Mouse (Mus musculus) bone marrow, adult 2 months (tissue): ENCODE data around the gene Olfr1145. TPM values are rescaled to one million over a fixed set of nuclear protein-coding genes. Genes with fewer than 3 reads are reported as not detected.

Experiments used
- H3K27ac ChIP-seq: fragments of 200-500 bp; 2 replicates; pipeline ENCODE4 v1.5.1; 2012; ENCODE audit warnings: low read depth, mild to moderate bottlenecking, control low read depth, inconsistent platforms, low read length; ENCODE audit not compliant: control insufficient read depth, poor library complexity, insufficient read depth
- H3K4me1 ChIP-seq: fragments of 200-500 bp; 2 replicates; pipeline ENCODE4 v1.6.1; 2011; ENCODE audit warnings: low read length; ENCODE audit not compliant: control insufficient read depth, insufficient read depth
- H3K4me3 ChIP-seq: fragments of 200-500 bp; replicated peaks from 2 replicates; pipeline ENCODE3; 2011; ENCODE audit warnings: mild to moderate bottlenecking, low read depth, low read length, control low read depth; ENCODE audit not compliant: control insufficient read depth
- CTCF ChIP-seq: fragments of 200-500 bp; IDR thresholded peaks from 2 replicates; pipeline ENCODE4 v1.5.1; 2011; ENCODE audit warnings: low read length, control low read depth; ENCODE audit not compliant: control insufficient read depth, insufficient read depth
- POLR2A ChIP-seq: fragments of 200-500 bp; IDR thresholded peaks from 2 replicates; pipeline ENCODE4 v1.6.1; 2011; ENCODE audit warnings: low read depth, mild to moderate bottlenecking, control low read depth, low read length, borderline replicate concordance; ENCODE audit not compliant: control insufficient read depth
- WGBS: fragments of 180-500 bp; shearing (Covaris S2); methylation state at CpG from one replicate; pipeline ENCODE4 v1.1.7; 2018; 5-methylcytosine and 5-hydroxymethylcytosine counted together
- polyA plus RNA-seq: library from polyadenylated mRNA; stranded (reverse); fragments of >200 nt; gene quantifications from 2 replicates; pipeline ENCODE4 v1.2.4, GENCODE M21; 2011; ENCODE audit warnings: low replicate concordance; ENCODE audit not compliant: missing spikeins, insufficient read depth, insufficient read length

Olfr1145 gene
- not detected in 2 replicates for polyA plus RNA-seq

DNA sequence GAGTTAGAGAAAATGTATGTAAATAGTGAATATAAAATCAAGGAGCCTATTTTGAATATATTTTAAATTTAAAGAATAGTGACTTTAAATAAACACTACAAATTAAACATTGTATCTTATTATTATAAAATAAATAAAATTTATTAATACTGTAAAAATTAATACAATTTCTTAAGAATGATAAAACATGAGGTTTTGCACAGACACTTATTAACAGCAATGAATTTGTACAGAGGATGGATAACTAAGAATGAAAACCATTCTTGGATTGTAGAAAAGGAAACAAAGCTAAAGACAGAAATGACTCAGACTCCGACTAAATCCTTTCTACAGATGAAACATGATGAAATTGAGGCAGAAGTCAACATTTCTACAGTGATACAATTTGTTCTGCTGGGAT, at the start of gene Olfr1145:
Gene Olfr1145, plus strand, starts transcription at position 301 of the 400 bp plus-strand sequence.
- no peak for TF ChIP-seq CTCF
- TF ChIP-seq POLR2A = no peak
- no peak within 1 kb of the TSS for H3K4me3 ChIP-seq
- no peaks in the 10 kb centered on the region for H3K4me1 ChIP-seq
- H3K27ac ChIP-seq = no peak within 1 kb of the TSS
- 57% methylated on average over 1 of the region's 1 CpGs for WGBS

DNA sequence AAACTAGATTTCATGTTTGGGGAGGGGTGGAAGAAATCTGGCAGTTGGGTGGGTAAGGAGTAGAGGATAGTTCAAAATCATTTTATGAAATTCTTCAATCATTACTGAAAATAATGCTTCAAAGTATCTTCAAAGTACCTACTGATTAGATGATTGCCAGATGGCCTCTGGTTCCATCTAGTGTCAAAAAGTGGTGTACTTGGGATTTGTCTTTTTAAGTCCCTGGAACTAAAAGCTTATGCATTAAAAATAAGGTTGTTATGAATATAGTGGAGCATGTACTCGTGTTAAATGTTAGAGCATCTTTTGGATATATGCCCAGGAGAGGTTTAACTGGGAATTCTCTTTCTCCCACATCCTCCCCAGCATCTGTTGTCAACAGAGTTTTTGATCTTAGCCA, 33.5 kb upstream of the Olfr1145 start:
- 27% methylated on average over 1 of the region's 1 CpGs for WGBS
- H3K27ac ChIP-seq = no peak overlapping the region
- H3K4me3 ChIP-seq = no peak overlapping the region
- TF ChIP-seq POLR2A (no peak), CTCF (no peak)
- no peaks in the 10 kb centered on the region for H3K4me1 ChIP-seq

DNA sequence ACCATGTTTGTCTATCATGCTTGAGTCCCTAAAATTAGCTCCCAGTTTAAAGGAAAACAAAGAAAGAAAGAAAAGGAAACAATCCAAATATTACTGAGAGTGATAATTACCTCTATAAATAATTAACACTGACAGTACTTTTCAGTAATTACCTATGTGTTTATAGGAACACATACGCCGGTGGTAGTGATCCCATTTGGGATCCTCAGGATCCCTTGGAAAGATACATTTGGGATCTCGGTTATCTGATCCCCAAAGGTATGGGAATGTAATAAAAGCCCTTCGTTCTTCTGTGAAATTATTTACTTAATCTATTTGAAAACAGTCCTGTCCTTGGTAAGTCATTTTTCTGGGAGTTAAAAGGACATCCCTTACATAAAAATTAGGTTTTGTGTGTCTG, 30.4 kb upstream of the Olfr1145 start, which contains the start of gene Olfr152:
Gene Olfr152, plus strand, starts transcription at position 301 of the 400 bp plus-strand sequence.
- no peak within 1 kb of the TSS for H3K4me3 ChIP-seq
- WGBS = 71% methylated on average over 4 of the region's 4 CpGs
- TF ChIP-seq POLR2A (no peak), CTCF (no peak)
- H3K27ac ChIP-seq = no peak within 1 kb of the TSS
- no peaks in the 10 kb centered on the region for H3K4me1 ChIP-seq

DNA sequence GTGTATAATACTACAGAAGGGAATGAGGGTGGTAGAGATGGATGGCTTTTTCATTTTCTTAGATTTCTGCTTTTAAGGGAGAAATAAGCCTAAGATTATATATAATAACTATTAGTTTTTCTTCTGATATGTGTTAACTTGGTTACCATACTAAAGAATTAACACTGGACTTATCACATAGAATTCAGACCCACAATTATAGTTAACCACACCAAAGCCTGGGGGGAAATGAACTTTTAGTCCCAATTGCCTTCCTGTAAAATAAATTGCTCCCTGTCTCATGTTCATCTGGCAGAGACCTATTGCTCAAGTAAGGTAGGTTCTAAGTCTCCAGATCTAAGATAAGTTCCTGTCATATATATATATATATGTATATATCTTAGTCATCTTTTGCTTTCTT, 9.3 kb upstream of the Olfr1145 start, which contains the start of gene Olfr1143:
Gene Olfr1143, plus strand, starts transcription at position 301 of the 400 bp plus-strand sequence.
- Histone ChIP-seq H3K4me1 (no peaks in the 10 kb centered on the region), H3K27ac (no peak within 1 kb of the TSS), H3K4me3 (no peak within 1 kb of the TSS)
- TF ChIP-seq POLR2A (no peak), CTCF (no peak)

DNA sequence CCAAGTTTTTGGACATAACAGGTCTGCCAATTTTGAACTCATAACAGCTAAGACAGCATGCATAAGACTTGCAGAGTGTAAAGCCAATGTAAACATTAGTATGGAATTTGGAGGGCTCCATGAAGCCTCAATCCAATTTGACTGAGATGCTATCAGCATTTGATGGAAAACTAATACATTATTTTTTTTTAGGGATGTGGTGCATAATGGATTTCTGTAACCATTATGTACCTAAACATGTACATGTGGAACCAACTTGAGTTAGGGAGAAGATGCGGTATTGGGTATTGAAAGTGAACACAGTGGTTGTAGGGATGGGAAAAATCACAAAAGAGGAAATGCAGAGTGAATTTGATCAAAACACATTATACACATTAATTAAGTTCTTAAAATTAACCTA, 20.6 kb downstream of the Olfr1145 start, which contains the start of gene Olfr1148:
Gene Olfr1148, plus strand, starts transcription at position 301 of the 400 bp plus-strand sequence.
- Histone ChIP-seq H3K27ac (no peak within 1 kb of the TSS), H3K4me3 (no peak within 1 kb of the TSS), H3K4me1 (no peaks in the 10 kb centered on the region)
- no peak for TF ChIP-seq POLR2A
- TF ChIP-seq CTCF = no peak
- 70% methylated on average over 1 of the region's 1 CpGs for WGBS

DNA sequence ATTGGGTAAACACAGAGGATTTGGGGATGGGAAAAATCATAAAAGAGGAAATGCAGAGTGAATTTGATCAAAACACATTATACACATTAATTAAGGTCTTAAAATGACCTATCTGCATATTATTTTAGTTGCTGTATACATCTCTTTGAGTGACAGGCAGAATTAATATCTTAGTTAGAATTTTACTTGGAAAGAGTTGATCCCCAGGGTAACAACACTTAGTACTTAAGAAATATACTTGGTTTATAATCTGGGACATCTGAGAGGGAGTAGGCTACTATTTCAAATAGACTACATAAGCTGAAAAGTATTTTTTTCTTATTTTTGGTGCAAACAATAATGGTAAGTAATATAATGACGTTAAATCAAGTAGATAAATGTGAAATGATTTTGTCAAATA, 34.1 kb downstream of the Olfr1145 start, which contains the start of gene Olfr1150-ps1:
Gene Olfr1150-ps1, plus strand, starts transcription at position 301 of the 400 bp plus-strand sequence.
- H3K4me3 ChIP-seq = no peak within 1 kb of the TSS
- no peaks in the 10 kb centered on the region for H3K4me1 ChIP-seq
- no peak within 1 kb of the TSS for H3K27ac ChIP-seq
- TF ChIP-seq POLR2A = no peak
- TF ChIP-seq CTCF = no peak
- 71% methylated on average over 1 of the region's 1 CpGs for WGBS

DNA sequence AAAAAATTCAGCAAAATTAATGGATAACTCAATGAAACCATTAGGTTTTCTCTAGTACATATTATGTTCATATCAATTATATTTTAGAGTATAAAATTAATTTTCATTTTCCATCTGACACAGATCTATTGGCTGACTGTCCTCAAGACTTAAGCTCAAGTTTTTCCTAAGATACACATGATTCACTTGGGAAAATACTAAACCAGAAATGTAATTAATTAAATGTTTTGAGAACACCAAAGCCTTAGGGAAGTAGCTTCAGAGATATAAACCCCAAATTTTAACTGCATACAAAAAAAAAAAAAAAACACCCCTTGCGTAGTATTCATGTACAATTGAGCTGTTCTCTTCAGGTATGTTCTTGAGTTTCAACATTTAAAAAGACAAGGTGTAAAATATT, 45.9 kb downstream of the Olfr1145 start, which contains the start of gene Olfr1151:
Gene Olfr1151, plus strand, starts transcription at position 301 of the 400 bp plus-strand sequence.
- no peaks in the 10 kb centered on the region for H3K4me1 ChIP-seq
- WGBS = 71% methylated on average over 1 of the region's 1 CpGs
- TF ChIP-seq POLR2A = no peak
- no peak for TF ChIP-seq CTCF
- no peak within 1 kb of the TSS for H3K4me3 ChIP-seq
- H3K27ac ChIP-seq = no peak within 1 kb of the TSS

Other genes with a start within 250 kb of the Olfr1145 start
- not detected in 2 replicates for gene Olfr1129, start 235.9 kb upstream of the Olfr1145 start, polyA plus RNA-seq
- gene Olfr1130, start 203.6 kb upstream of the Olfr1145 start, polyA plus RNA-seq = not detected in 2 replicates
- gene Olfr1131, start 182.7 kb upstream of the Olfr1145 start, polyA plus RNA-seq = not detected in 2 replicates
- gene Olfr1132, start 172.3 kb upstream of the Olfr1145 start, polyA plus RNA-seq = not detected in 2 replicates
- not detected in 2 replicates for gene Olfr1133, start 162.4 kb upstream of the Olfr1145 start, polyA plus RNA-seq
- gene Olfr1134, start 151.4 kb upstream of the Olfr1145 start, polyA plus RNA-seq = not detected in 2 replicates
- gene Olfr1135, start 136.2 kb upstream of the Olfr1145 start, polyA plus RNA-seq = not detected in 2 replicates
- not detected in 2 replicates for gene Olfr1136, start 115.9 kb upstream of the Olfr1145 start, polyA plus RNA-seq
- gene Olfr1137, start 96.6 kb upstream of the Olfr1145 start, polyA plus RNA-seq = not detected in 2 replicates
- not detected in 2 replicates for gene Olfr1138, start 69.8 kb upstream of the Olfr1145 start, polyA plus RNA-seq
- gene Olfr1140, start 66.1 kb upstream of the Olfr1145 start, polyA plus RNA-seq = not detected in 2 replicates
- not detected in 2 replicates for gene Olfr1141, start 55.8 kb upstream of the Olfr1145 start, polyA plus RNA-seq
- not detected in 2 replicates for gene Olfr152, start 30.3 kb upstream of the Olfr1145 start, polyA plus RNA-seq
- gene Olfr1143, start 9.2 kb upstream of the Olfr1145 start, polyA plus RNA-seq = not detected in 2 replicates
- gene Olfr1148, start 20.7 kb downstream of the Olfr1145 start, polyA plus RNA-seq = not detected in 2 replicates
- gene Olfr1150-ps1, start 34.2 kb downstream of the Olfr1145 start, polyA plus RNA-seq = not detected in 2 replicates
- not detected in 2 replicates for gene Olfr1151, start 46.0 kb downstream of the Olfr1145 start, polyA plus RNA-seq
- 0.54 and 1.6 TPM in 2 replicates for gene Olfr1152, start 56.7 kb downstream of the Olfr1145 start, polyA plus RNA-seq
- not detected in 2 replicates for gene Olfr1153, start 85.1 kb downstream of the Olfr1145 start, polyA plus RNA-seq
- gene Olfr1154, start 95.3 kb downstream of the Olfr1145 start, polyA plus RNA-seq = not detected in 2 replicates
- gene Olfr1155, start 135.3 kb downstream of the Olfr1145 start, polyA plus RNA-seq = not detected in 2 replicates
- gene Olfr1156, start 143.3 kb downstream of the Olfr1145 start, polyA plus RNA-seq = not detected in 2 replicates
- gene Olfr1157, start 158.5 kb downstream of the Olfr1145 start, polyA plus RNA-seq = not detected in 2 replicates
- gene Olfr74, start 164.8 kb downstream of the Olfr1145 start, polyA plus RNA-seq = not detected in 2 replicates
- gene Olfr1158, start 180.3 kb downstream of the Olfr1145 start, polyA plus RNA-seq = not detected in 2 replicates
- gene Olfr1160, start 198.4 kb downstream of the Olfr1145 start, polyA plus RNA-seq = not detected in 2 replicates
- not detected in 2 replicates for gene Olfr1161, start 213.0 kb downstream of the Olfr1145 start, polyA plus RNA-seq
- not detected in 2 replicates for gene Olfr73, start 227.9 kb downstream of the Olfr1145 start, polyA plus RNA-seq
- gene Olfr1162, start 241.3 kb downstream of the Olfr1145 start, polyA plus RNA-seq = 0.34 and 0.92 TPM in 2 replicates